Mouse (Mus musculus) olfactory bulb, adult 2 months (tissue): Measurements from ENCODE around the gene Galm.

Experiments
- CTCF ChIP-seq: fragments of 200-500 bp; IDR thresholded peaks from 2 replicates; pipeline ENCODE4 v1.5.1; 2012; ENCODE audit warnings: low read depth, mild to moderate bottlenecking, low read length, moderate library complexity; ENCODE audit not compliant: insufficient read depth
- POLR2A ChIP-seq: fragments of 200-500 bp; IDR thresholded peaks from 2 replicates; pipeline ENCODE4 v1.6.1; 2012; ENCODE audit warnings: mild to moderate bottlenecking, low read depth, low read length, moderate library complexity; ENCODE audit not compliant: insufficient read depth

GRCm38 (mm10) chr17:80138434-80139162 is 11.3 kb downstream of the Galm start:
- TF ChIP-seq CTCF = no peak
- no peak for TF ChIP-seq POLR2A
